Mouse (Mus musculus) heart, embryonic 15.5 days (tissue): ENCODE measurements at regions not wholly inside any gene's neighbourhood (a gene's known extent, or its start where the extent isn't known, plus 50 kb on each side); places are given as distances from the start of the nearest gene placed in this dataset.

Experiments used
- ATAC-seq: fragments of 200-750 bp; cut with Nextera tagmentation; replicated peaks from 2 replicates; pipeline ENCODE4 v1.8.0; 2017; ENCODE audit warnings: low read depth, moderate TSS enrichment; ENCODE audit not compliant: insufficient number of reproducible peaks, insufficient read depth, low FRiP score
- H3K27ac ChIP-seq: fragments of 300-500 bp; sonication (generic); 2 replicates; pipeline ENCODE4 v1.5.1; 2015; ENCODE audit warnings: mild to moderate bottlenecking, inconsistent platforms
- H3K27me3 ChIP-seq: fragments of 300-500 bp; sonication (generic); 2 replicates; pipeline ENCODE4 v1.6.1; 2015; ENCODE audit warnings: inconsistent platforms
- H3K36me3 ChIP-seq: fragments of 300-500 bp; sonication (generic); 2 replicates; pipeline ENCODE4 v1.6.1; 2015; ENCODE audit warnings: mild to moderate bottlenecking, inconsistent platforms
- H3K4me1 ChIP-seq: fragments of 300-500 bp; sonication (generic); replicated peaks from 2 replicates; pipeline ENCODE4 v1.6.1; 2015; ENCODE audit warnings: inconsistent platforms
- H3K4me2 ChIP-seq: fragments of 300-500 bp; sonication (generic); 2 replicates; pipeline ENCODE4 v1.6.1; 2015; ENCODE audit warnings: inconsistent platforms, mild to moderate bottlenecking, moderate library complexity
- H3K4me3 ChIP-seq: fragments of 300-500 bp; sonication (generic); 2 replicates; pipeline ENCODE4 v1.5.1; 2015; ENCODE audit warnings: mild to moderate bottlenecking, inconsistent platforms
- H3K9ac ChIP-seq: fragments of 300-500 bp; sonication (generic); 2 replicates; pipeline ENCODE4 v1.6.1; 2015; ENCODE audit warnings: mild to moderate bottlenecking, inconsistent platforms
- H3K9me3 ChIP-seq: fragments of 300-500 bp; sonication (generic); replicated peaks from 2 replicates; pipeline ENCODE4 v1.6.1; 2016; ENCODE audit warnings: inconsistent platforms
- WGBS: fragments of 180-500 bp; shearing (Covaris S2); methylation state at CpG from one replicate; pipeline ENCODE4 v1.1.7; 2015; ENCODE audit warnings: mixed read lengths; 5-methylcytosine and 5-hydroxymethylcytosine counted together

DNA sequence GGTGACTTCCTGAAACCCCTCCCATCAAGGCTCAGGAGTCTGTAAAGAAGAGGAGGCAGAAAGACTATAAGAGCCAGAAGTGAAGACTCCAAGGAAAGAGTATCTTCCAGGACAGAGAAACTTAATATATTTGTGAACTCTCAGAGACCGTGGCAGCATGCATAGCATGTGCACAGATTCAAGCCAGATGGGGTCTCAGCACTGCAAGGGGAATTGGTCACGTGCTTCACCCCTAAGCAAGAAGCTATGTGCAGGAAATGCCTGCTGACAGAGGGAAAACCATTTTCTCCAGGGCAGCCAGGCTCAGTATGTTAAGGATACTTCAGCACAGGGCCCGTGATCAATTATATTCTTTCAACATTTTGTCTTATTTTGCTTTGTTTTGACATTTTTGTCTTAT, 368.0 kb downstream of the Sec23a start:
- no peaks in the 10 kb centered on the region for H3K4me1 ChIP-seq
- H3K9me3 ChIP-seq: no peaks in the 10 kb centered on the region
- no peak overlapping the region for H3K9ac ChIP-seq
- ATAC-seq: no peak
- H3K4me3 ChIP-seq: no peak overlapping the region
- 53% methylated on average over 3 of the region's 3 CpGs for WGBS
- H3K36me3 ChIP-seq: no peaks in the 10 kb centered on the region
- H3K27ac ChIP-seq: no peak overlapping the region
- H3K4me2 ChIP-seq: no peak overlapping the region
- H3K27me3 ChIP-seq: no peaks in the 10 kb centered on the region

DNA sequence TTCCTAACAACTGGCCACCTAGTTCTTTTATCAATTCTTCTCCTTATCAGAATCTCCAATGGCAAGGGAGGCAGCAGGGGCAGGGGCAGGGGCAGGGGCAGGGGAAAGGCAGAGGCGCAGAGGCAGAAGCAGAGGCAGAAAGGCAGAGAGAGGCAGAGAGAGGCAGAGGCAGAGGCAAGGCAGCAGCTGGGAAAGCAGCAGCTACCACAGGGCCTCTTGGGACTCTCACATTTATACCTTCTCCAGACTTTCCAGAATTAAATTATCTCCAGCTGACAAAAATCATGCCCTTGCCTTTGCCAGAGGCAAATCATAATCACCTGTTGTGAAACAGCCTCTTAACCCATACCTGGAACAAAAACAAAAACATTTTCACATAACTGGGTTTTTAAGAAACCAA, 370.4 kb upstream of the Clec14a start:
- Histone ChIP-seq H3K27ac (no peak overlapping the region), H3K4me2 (no peak overlapping the region), H3K9me3 (no peaks in the 10 kb centered on the region), H3K4me3 (no peak overlapping the region), H3K27me3 (no peaks in the 10 kb centered on the region), H3K4me1 (no peaks in the 10 kb centered on the region), H3K9ac (no peak overlapping the region), H3K36me3 (no peaks in the 10 kb centered on the region)
- ATAC-seq: no peak
- 62% methylated on average over 1 of the region's 1 CpGs for WGBS

DNA sequence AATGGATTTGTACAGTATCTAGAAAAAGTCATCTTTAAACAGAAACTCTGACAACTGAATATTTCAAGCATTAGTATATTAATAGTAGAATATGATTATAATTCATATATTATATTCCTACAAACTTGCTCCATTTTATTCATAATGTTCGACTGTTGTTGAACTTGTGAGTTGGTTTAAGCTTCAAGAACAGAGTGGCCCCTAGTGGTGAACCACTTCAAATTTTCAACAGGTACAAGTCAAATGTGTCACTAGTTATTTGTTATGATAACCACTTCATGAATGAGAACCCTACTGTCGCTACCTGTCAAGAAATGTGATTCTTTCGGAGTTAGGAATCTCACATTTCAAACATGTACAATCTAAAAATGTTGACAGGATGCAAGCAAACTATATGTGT, 369.2 kb upstream of the Clec14a start:
- WGBS: 50% methylated on average over 3 of the region's 3 CpGs
- no peak for ATAC-seq
- H3K9ac ChIP-seq: no peak overlapping the region
- H3K9me3 ChIP-seq: no peaks in the 10 kb centered on the region
- H3K4me2 ChIP-seq: no peak overlapping the region
- H3K27me3 ChIP-seq: no peaks in the 10 kb centered on the region
- H3K36me3 ChIP-seq: no peaks in the 10 kb centered on the region
- H3K27ac ChIP-seq: no peak overlapping the region
- H3K4me3 ChIP-seq: no peak overlapping the region
- no peaks in the 10 kb centered on the region for H3K4me1 ChIP-seq

DNA sequence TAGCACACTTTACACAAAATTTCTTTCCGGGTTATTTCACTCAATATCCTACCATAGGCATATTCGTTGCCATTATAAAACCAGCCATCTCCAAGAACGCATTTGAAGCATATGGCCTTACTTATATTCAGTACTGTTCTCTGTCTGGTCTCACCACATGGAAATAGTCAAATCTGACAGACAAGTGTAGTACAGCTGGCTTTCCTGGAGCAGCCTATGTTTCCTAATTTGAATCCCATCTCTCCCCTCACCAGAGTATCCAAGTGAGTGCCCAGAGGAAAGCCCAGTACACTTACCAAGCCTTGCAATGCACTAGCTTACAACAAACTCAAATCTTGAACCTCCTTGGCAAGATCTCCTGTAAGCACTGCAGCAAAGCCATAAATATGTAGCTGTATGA, 363.4 kb upstream of the Clec14a start:
- Histone ChIP-seq H3K4me3 (no peak overlapping the region), H3K9me3 (no peaks in the 10 kb centered on the region), H3K27me3 (no peaks in the 10 kb centered on the region), H3K4me2 (no peak overlapping the region), H3K27ac (no peak overlapping the region), H3K9ac (no peak overlapping the region), H3K4me1 (no peaks in the 10 kb centered on the region), H3K36me3 (no peaks in the 10 kb centered on the region)
- 83% methylated on average over 3 of the region's 3 CpGs for WGBS
- ATAC-seq: no peak

DNA sequence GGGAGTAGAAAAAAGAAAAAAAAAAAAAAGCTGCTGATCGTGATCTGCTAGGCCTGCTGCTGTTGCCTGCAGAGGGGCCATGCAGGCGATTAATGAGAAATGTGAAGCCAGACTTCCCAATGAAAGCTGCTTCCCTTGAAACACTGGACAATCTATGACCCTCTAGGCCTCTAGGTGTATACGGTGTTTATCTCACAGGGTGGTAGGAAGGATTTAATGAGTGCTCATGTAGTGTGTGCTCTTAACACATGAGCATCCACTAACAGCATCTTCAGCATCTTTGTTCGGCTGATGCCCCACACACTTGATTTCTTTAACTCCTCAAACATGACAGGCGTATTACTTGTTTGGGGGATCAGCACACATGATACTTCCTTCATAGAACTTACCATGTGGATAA, 359.7 kb upstream of the Clec14a start:
- no peaks in the 10 kb centered on the region for H3K27me3 ChIP-seq
- WGBS: 76% methylated on average over 5 of the region's 5 CpGs
- H3K9ac ChIP-seq: no peak overlapping the region

DNA sequence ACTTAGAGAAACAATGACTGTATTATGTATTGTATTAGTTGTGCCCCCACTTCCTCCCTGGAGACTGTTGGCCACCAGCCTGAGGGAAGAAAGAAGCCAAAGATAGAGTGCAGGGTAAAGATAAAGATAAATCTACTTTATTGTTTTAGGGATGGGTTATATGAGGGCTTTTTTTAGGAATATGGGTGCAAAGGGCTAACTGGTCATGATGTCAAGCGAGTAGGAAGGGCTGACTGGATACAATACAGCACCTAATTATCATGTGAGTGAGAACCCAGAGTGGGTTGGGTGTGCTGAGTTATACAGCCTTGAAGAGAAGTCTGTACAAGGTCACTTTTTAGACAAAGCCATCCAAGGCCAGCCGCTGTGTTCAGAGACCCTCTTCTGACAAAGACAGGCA, 356.1 kb upstream of the Clec14a start:
- no peaks in the 10 kb centered on the region for H3K27me3 ChIP-seq
- ATAC-seq: no peak
- no peaks in the 10 kb centered on the region for H3K9me3 ChIP-seq
- no peak overlapping the region for H3K4me2 ChIP-seq
- no peaks in the 10 kb centered on the region for H3K36me3 ChIP-seq
- H3K27ac ChIP-seq: no peak overlapping the region
- H3K4me3 ChIP-seq: no peak overlapping the region
- H3K9ac ChIP-seq: no peak overlapping the region
- no peaks in the 10 kb centered on the region for H3K4me1 ChIP-seq
- WGBS: 72% methylated on average over 2 of the region's 2 CpGs

More for the DNA sequence above, 359.7 kb upstream of the Clec14a start:
- Histone ChIP-seq H3K4me3 (no peak overlapping the region), H3K36me3 (no peaks in the 10 kb centered on the region), H3K27ac (no peak overlapping the region), H3K4me2 (no peak overlapping the region), H3K4me1 (no peaks in the 10 kb centered on the region), H3K9me3 (no peaks in the 10 kb centered on the region)
- no peak for ATAC-seq

DNA sequence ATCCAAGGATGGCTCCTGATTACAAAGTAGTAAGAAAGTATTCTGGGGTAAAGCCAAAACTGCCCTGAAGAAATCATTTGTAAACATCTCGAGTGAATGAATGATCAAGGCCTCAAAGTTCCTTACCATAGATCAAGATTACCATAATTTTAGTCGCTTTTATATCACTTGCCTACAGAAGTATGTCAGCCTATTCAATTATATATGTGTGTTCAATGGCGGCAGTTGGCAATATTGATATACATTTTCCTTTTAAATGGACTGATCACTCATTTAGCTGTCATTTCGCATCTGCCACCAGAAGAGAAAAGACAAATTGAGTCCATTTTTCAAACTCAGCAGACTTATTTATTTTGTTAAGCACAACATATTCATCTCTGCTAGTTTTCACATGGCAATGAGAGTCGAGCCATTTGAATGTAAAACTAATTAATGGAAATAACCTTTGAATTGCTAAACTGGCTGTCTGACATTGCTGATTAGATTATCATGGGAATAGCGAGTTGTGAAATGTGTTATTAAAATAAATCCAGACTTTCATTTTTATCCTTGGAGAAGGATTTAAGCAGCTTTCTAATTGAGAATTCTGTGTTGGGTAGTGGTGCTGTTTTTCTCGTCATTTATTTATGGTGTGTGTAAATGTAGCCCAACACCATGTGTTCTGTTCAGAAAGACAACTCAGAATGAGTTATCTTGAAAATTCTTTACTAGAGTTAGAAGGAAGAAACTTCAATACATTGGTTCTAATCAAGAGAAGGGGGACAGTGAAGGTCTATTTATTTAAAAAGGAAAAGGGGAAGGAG, 350.6 kb upstream of the Clec14a start:
- ATAC-seq: no peak
- H3K9me3 ChIP-seq: no peaks in the 10 kb centered on the region
- no peak overlapping the region for H3K4me2 ChIP-seq
- no peak overlapping the region for H3K4me3 ChIP-seq
- no peak overlapping the region for H3K27ac ChIP-seq
- H3K4me1 ChIP-seq: no peaks in the 10 kb centered on the region
- no peak overlapping the region for H3K9ac ChIP-seq
- H3K36me3 ChIP-seq: no peaks in the 10 kb centered on the region
- WGBS: 71% methylated on average over 7 of the region's 7 CpGs
- H3K27me3 ChIP-seq: no peaks in the 10 kb centered on the region

DNA sequence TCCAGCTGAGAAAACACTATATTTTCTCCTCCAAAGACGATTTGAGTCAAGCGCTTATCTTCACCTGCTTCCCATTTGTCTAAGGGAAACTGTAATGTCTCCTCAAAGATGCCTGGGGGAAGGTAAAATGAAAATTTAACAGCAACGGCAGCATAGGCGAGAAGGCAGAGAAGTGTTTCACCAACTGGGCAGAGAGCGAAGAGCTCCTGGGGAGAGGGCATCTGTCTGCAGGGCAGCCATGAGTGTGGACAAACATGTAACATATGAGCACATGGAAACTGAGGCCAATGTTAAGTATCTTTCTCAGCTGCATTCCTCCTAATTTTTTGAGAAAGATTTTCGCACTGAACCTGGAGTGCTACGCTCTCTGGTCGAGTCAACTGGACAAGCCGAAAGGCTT, 325.7 kb upstream of the Clec14a start:
- 82% methylated on average over 9 of the region's 9 CpGs for WGBS
- no peak overlapping the region for H3K9ac ChIP-seq
- ATAC-seq: no peak
- H3K4me3 ChIP-seq: no peak overlapping the region
- H3K4me2 ChIP-seq: no peak overlapping the region
- H3K27ac ChIP-seq: no peak overlapping the region
- no peaks in the 10 kb centered on the region for H3K36me3 ChIP-seq
- no peaks in the 10 kb centered on the region for H3K4me1 ChIP-seq
- no peaks in the 10 kb centered on the region for H3K27me3 ChIP-seq
- no peaks in the 10 kb centered on the region for H3K9me3 ChIP-seq

DNA sequence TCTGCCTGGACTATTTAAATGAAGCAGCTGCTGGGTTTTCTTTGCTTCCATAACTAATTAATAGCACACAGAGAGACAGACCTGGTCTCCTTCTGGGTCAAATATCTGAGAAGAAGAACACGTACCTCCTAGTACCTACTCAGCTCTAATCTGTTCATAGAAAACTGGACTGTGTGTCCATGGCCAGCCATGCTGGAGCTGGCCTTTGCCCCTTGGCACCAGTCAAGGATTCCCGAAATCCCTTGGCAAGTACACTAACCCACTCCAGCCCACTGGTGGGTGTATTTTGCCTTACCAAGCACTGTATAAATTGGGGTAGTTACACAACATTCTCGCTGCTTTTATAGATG, 322.4 kb upstream of the Clec14a start:
- H3K4me3 ChIP-seq: no peak overlapping the region
- ATAC-seq: no peak
- H3K4me1 ChIP-seq: no peaks in the 10 kb centered on the region
- H3K36me3 ChIP-seq: no peaks in the 10 kb centered on the region
- 75% methylated on average over 3 of the region's 3 CpGs for WGBS
- H3K27ac ChIP-seq: no peak overlapping the region
- H3K27me3 ChIP-seq: no peaks in the 10 kb centered on the region
- H3K4me2 ChIP-seq: no peak overlapping the region
- H3K9ac ChIP-seq: no peak overlapping the region
- no peaks in the 10 kb centered on the region for H3K9me3 ChIP-seq

DNA sequence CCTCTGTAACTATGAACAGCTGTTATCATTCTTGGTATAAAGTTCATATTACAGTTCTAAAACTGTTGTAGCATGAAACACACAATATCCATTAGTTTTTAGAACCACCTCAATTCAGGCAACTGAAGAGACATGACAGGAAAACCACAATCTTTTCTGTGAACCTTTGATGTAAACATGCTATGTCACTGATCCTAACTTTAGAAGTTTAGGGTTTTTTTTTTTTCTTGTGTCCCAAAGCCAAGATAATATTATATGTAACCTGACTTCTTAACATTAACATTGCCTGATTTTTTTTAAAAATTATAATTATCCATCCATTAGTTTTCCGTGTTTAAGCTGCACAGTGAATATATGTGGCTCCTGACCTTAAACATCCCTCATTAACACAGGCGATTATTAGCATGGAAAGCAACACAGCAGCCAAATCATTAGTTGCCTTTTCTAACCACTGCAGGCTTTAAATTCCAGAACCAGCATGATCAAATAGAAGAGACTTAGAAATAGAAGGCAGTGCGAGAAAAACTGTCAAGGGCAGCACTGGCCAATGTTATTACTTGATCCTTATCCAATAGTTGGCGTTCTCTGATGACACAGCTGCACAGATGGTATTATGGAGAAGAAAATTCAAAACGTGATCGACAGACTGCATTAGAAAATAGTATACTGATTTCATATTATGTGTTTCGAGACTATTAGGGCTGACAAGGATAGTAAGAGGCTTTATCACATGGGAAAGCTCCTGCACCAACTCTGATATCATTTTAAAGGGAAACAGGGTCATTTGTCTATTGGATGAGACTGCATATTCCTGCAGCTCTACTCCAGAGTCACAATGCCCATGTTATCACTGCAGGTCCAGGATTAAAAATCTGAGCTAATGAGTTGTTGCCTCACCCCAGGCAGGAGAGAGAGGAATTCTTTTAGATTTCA, 321.7 kb upstream of the Clec14a start:
- WGBS: 47% methylated on average over 7 of the region's 7 CpGs

DNA sequence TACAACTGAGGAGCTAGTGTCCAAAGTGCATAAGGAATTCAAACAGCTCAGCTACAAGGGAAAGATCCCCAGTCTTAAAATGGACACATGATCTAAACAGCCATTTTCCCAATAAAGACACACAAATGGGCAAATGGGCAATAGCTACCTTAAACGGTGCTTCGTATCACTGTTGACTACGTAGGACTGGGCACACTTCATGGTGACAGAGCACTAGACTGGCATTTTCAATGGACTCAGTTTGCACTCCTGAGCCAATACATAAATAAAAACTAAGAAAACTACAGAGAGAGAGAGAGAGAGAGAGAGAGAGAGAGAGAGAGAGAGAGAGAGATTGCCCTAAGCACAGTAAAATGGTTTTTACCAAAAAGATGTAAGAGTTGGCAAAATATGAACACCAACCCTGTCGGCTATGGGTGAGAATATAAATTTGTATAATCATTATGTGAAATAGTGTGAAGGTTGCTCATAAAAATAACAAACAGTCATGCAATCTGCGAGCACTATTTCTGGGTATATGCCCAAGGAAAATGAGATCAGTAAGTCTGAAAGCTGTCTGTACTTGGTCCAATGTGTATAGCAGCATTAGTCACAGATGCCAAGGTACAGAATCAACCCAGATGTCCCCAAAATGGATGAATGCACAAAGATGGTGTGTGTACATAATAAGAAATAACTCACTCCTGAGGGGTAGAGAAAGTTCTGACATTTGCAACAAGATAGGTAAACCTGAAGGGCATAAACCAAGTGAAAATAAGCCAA, 312.9 kb upstream of the Clec14a start:
- 84% methylated on average over 5 of the region's 5 CpGs for WGBS

More for the DNA sequence above, 321.7 kb upstream of the Clec14a start:
- Histone ChIP-seq H3K36me3 (no peaks in the 10 kb centered on the region), H3K9ac (no peak overlapping the region), H3K4me1 (no peaks in the 10 kb centered on the region), H3K27me3 (no peaks in the 10 kb centered on the region), H3K9me3 (no peaks in the 10 kb centered on the region), H3K4me2 (no peak overlapping the region), H3K4me3 (no peak overlapping the region), H3K27ac (no peak overlapping the region)
- ATAC-seq: no peak

More for the DNA sequence above, 312.9 kb upstream of the Clec14a start:
- Histone ChIP-seq H3K9me3 (no peaks in the 10 kb centered on the region), H3K4me1 (no peaks in the 10 kb centered on the region), H3K36me3 (no peaks in the 10 kb centered on the region), H3K9ac (no peak overlapping the region), H3K27ac (no peak overlapping the region), H3K4me2 (no peak overlapping the region), H3K4me3 (no peak overlapping the region), H3K27me3 (no peaks in the 10 kb centered on the region)
- ATAC-seq: no peak
